ENCODE assay signal across 19 mouse cellular contexts in the genomic region with DNA sequence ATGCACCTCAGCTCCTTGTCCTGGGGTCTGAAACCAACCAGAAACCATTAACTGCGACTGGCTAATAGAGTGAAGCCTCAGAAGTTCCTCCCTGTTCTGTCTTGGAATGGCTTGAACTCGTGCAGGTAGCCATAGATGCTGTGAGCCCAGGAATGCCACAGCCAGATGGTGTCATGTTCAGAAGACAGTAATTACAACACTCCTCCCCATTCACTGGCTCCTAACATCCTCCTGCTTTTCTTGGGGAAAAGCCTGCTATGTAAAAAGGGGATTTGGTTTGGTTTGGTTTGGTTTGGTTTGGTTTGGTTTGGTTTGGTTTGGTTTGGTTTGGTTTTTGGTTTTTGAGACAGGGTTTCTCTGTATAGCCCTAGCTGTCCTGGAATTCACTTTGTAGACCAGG.
"Had no signal": no experiment of that assay in that cellular context is flagged by ENCODE, and none has a peak within 500 bp of the region (broad histone marks: within the 10 kb centered on the region; RNA-seq: fewer than 3 reads in every experiment).

No protein-coding gene starts in this region.

- H3K9ac ChIP-seq: limb, embryonic 15.5 days; liver, embryonic 15.5 days; lung, embryonic 15.5 days; midbrain, embryonic 13.5 days; midbrain, embryonic 15.5 days; neural tube, embryonic 12.5 days; stomach, embryonic 15.5 days had no signal

- H3K4me2 ChIP-seq: limb, embryonic 15.5 days; lung, embryonic 15.5 days; midbrain, embryonic 11.5 days; midbrain, embryonic 13.5 days; midbrain, embryonic 15.5 days; neural tube, embryonic 12.5 days; stomach, embryonic 15.5 days had no signal

- H3K36me3 ChIP-seq: limb, embryonic 15.5 days; liver, embryonic 15.5 days; lung, embryonic 15.5 days; midbrain, embryonic 13.5 days; midbrain, embryonic 15.5 days; neural tube, embryonic 12.5 days; stomach, embryonic 15.5 days had no signal

- H3K4me3 ChIP-seq: limb, embryonic 15.5 days; liver, embryonic 15.5 days; lung, embryonic 15.5 days; megakaryocyte, embryonic 14.5 days; midbrain, embryonic 13.5 days; midbrain, embryonic 15.5 days; neural tube, embryonic 12.5 days; stomach, embryonic 15.5 days had no signal

- ATAC-seq: lung, postnatal 0 days; midbrain, embryonic 13.5 days; midbrain, embryonic 15.5 days had no signal

- H3K9me3 ChIP-seq: limb, embryonic 15.5 days; liver, embryonic 15.5 days; lung, embryonic 15.5 days; midbrain, embryonic 13.5 days; midbrain, embryonic 15.5 days; neural tube, embryonic 12.5 days; stomach, embryonic 15.5 days had no signal

- DNase-seq: lung, adult 2 months; lung, postnatal 14 days; lung, postnatal 36 days; right cerebral cortex, postnatal 14 days; thymus, adult 2 months; thymus, postnatal 25 days; thymus, postnatal 4 days had no signal

- H3K27ac ChIP-seq: limb, embryonic 15.5 days; liver, embryonic 15.5 days; lung, embryonic 15.5 days; macrophage; midbrain, embryonic 13.5 days; midbrain, embryonic 15.5 days; neural tube, embryonic 12.5 days; stomach, embryonic 15.5 days; stomach, postnatal 0 days had no signal

- H3K27me3 ChIP-seq: limb, embryonic 15.5 days; liver, embryonic 15.5 days; lung, embryonic 15.5 days; megakaryocyte, embryonic 14.5 days; midbrain, embryonic 13.5 days; midbrain, embryonic 15.5 days; neural tube, embryonic 12.5 days; stomach, embryonic 15.5 days had no signal
